Mouse (Mus musculus): ENCODE results near the gene Klf15. TPM values are rescaled to one million over a fixed set of nuclear protein-coding genes. Genes with fewer than 3 reads are reported as not detected.

Gene Klf15
- polyA plus RNA-seq, 2 experiments, result 7.6 to 9.9 TPM

- DNase-seq (ENCODE audit: low read depth in 3 of 3, low spot score in 3 of 3) (no peak), ATAC-seq (ENCODE audit: insufficient read depth) (no peak)
- H3K27ac ChIP-seq, result no peak overlapping the region
- H3K36me3 ChIP-seq (replicated peaks; ENCODE audit: control insufficient read depth, insufficient read depth, low read depth), result no peaks in the 10 kb centered on the region
- TF ChIP-seq EP300 (IDR thresholded peaks at IDR 0.05; ENCODE audit: low read depth) (no peak), CTCF (IDR thresholded peaks at IDR 0.05; ENCODE audit: low read depth) (no peak)
- no peak overlapping the region for H3K9ac ChIP-seq (replicated peaks)
- H3K4me1 ChIP-seq (replicated peaks; ENCODE audit: control insufficient read depth in 2 of 2, insufficient read depth in 2 of 2, low read length in 1 of 2), result no peaks in the 10 kb centered on the region
- no peak overlapping the region for H3K4me2 ChIP-seq (ENCODE audit: low read depth)
- no peaks in the 10 kb centered on the region for H3K9me3 ChIP-seq (ENCODE audit: control insufficient read depth, low read length)
- no peak overlapping the region for H3K4me3 ChIP-seq (ENCODE audit: insufficient read depth in 1 of 2, low read depth in 2 of 2, low read length in 2 of 2)
- H3K27me3 ChIP-seq (ENCODE audit: control insufficient read depth, insufficient read depth, low read length), result no peaks in the 10 kb centered on the region
These were observed 9.8 kb upstream of the Klf15 start for GRCm38 (mm10) chr6:90452603-90453002.

DNA sequence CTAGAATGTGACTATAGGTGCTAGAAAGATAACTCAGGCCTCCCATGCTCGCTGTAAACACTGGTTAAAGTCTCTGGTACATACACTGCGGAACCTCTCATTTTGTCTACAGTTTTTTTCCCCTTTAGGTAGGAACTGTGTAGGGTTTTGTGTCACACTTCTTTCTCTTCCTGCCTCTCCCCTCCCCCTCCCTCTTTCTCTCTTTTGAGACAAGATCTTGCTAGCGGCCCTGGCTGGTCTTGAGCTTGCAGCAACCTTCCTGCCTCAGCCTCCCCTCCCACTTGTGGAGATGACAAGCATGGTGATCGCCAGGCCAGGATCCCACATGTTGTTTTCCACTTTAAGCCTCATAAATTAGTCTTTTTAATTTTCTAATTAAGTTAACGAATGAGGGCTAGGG, 8.6 kb upstream of the Klf15 start:
- no peak overlapping the region for H3K4me3 ChIP-seq (ENCODE audit: insufficient read depth in 1 of 2, low read depth in 2 of 2, low read length in 2 of 2)
- no peak overlapping the region for H3K27ac ChIP-seq
- DNase-seq (ENCODE audit: low read depth in 3 of 3, low spot score in 3 of 3) (no peak), ATAC-seq (ENCODE audit: insufficient read depth) (no peak)
- no peaks in the 10 kb centered on the region for H3K27me3 ChIP-seq (ENCODE audit: control insufficient read depth, insufficient read depth, low read length)
- H3K9ac ChIP-seq (replicated peaks), result no peak overlapping the region
- no peaks in the 10 kb centered on the region for H3K4me1 ChIP-seq (replicated peaks; ENCODE audit: control insufficient read depth in 2 of 2, insufficient read depth in 2 of 2, low read length in 1 of 2)
- H3K9me3 ChIP-seq (ENCODE audit: control insufficient read depth, low read length), result no peaks in the 10 kb centered on the region
- TF ChIP-seq CTCF (IDR thresholded peaks at IDR 0.05; ENCODE audit: low read depth), result no peak
- TF ChIP-seq EP300 (IDR thresholded peaks at IDR 0.05; ENCODE audit: low read depth), result no peak
- H3K4me2 ChIP-seq (ENCODE audit: low read depth), result no peak overlapping the region
- no peaks in the 10 kb centered on the region for H3K36me3 ChIP-seq (replicated peaks; ENCODE audit: control insufficient read depth, insufficient read depth, low read depth)
- WGBS (ENCODE audit: insufficient replicate concordance), result 53% methylated on average over 5 of the region's 5 CpGs

DNA sequence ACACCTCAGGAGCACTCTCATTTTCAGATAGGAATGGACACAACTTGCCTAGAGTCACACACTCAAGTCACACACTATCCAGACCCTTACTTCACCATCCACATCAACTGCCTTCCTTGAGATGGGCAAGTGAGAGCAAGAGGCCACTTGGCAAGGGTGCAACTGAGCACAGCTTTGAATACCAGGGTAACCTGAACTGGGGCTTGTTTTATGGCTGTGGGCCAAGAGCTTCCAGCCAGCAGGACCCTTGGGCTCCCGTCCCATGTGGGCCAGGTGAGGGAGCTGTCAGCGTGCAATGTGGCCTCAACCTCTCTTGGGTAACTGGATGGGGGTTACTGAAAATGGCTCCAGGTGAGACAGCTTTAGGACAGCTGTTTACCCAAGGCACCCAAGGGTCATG, 5.0 kb upstream of the Klf15 start:
- DNase-seq (ENCODE audit: low read depth in 3 of 3, low spot score in 3 of 3) (no peak), ATAC-seq (ENCODE audit: insufficient read depth) (no peak)
- Histone ChIP-seq H3K4me3 (ENCODE audit: insufficient read depth in 1 of 2, low read depth in 2 of 2, low read length in 2 of 2) (no peak overlapping the region), H3K36me3 (replicated peaks; ENCODE audit: control insufficient read depth, insufficient read depth, low read depth) (no peaks in the 10 kb centered on the region), H3K27me3 (ENCODE audit: control insufficient read depth, insufficient read depth, low read length) (peaks cover 9% of the 10 kb centered on the region), H3K4me2 (ENCODE audit: low read depth) (no peak overlapping the region), H3K9ac (replicated peaks) (no peak overlapping the region), H3K27ac (no peak overlapping the region), H3K9me3 (ENCODE audit: control insufficient read depth, low read length) (no peaks in the 10 kb centered on the region), H3K4me1 (replicated peaks; ENCODE audit: control insufficient read depth in 2 of 2, insufficient read depth in 2 of 2, low read length in 1 of 2) (no peaks in the 10 kb centered on the region)
- no peak for TF ChIP-seq CTCF (IDR thresholded peaks at IDR 0.05; ENCODE audit: low read depth)
- TF ChIP-seq EP300 (IDR thresholded peaks at IDR 0.05; ENCODE audit: low read depth), result no peak
- WGBS (ENCODE audit: insufficient replicate concordance), result 44% methylated on average over 2 of the region's 2 CpGs

- H3K4me2 ChIP-seq (ENCODE audit: low read depth), result no peak overlapping the region
These were observed 1.2 kb upstream of the Klf15 start for GRCm38 (mm10) chr6:90461181-90461580.

GRCm38 (mm10) chr6:90461771-90462170, 605 bp upstream of the Klf15 start:
- WGBS (ENCODE audit: insufficient replicate concordance), result 13% methylated on average over 12 of the region's 12 CpGs
- Histone ChIP-seq H3K4me3 (ENCODE audit: insufficient read depth in 1 of 2, low read depth in 2 of 2, low read length in 2 of 2) (peak overlapping the region; percentile 54 to 55; a peak in 2 of 4 replicates), H3K9me3 (ENCODE audit: control insufficient read depth, low read length) (no peaks in the 10 kb centered on the region), H3K27me3 (ENCODE audit: control insufficient read depth, insufficient read depth, low read length) (peaks cover 21% of the 10 kb centered on the region), H3K9ac (replicated peaks) (no peak overlapping the region), H3K27ac (no peak overlapping the region), H3K36me3 (replicated peaks; ENCODE audit: control insufficient read depth, insufficient read depth, low read depth) (no peaks in the 10 kb centered on the region), H3K4me2 (ENCODE audit: low read depth) (peak overlapping the region; percentile 61), H3K4me1 (replicated peaks; ENCODE audit: control insufficient read depth in 2 of 2, insufficient read depth in 2 of 2, low read length in 1 of 2) (peaks cover 0 to 5% of the 10 kb centered on the region in 2 experiments; a peak in 1 of 4 replicates)
- DNase-seq (ENCODE audit: low read depth in 3 of 3, low spot score in 3 of 3) (no peak), ATAC-seq (ENCODE audit: insufficient read depth) (no peak)
- no peak for TF ChIP-seq EP300 (IDR thresholded peaks at IDR 0.05; ENCODE audit: low read depth)
- TF ChIP-seq CTCF (IDR thresholded peaks at IDR 0.05; ENCODE audit: low read depth), result no peak

More at GRCm38 (mm10) chr6:90461181-90461580, 1.2 kb upstream of the Klf15 start:
- 49% methylated on average over 2 of the region's 2 CpGs for WGBS (ENCODE audit: insufficient replicate concordance)
- ATAC-seq (ENCODE audit: insufficient read depth), result no peak
- TF ChIP-seq CTCF (IDR thresholded peaks at IDR 0.05; ENCODE audit: low read depth) (no peak), EP300 (IDR thresholded peaks at IDR 0.05; ENCODE audit: low read depth) (no peak)
- no peaks in the 10 kb centered on the region for H3K9me3 ChIP-seq (ENCODE audit: control insufficient read depth, low read length)
- no peaks in the 10 kb centered on the region for H3K36me3 ChIP-seq (replicated peaks; ENCODE audit: control insufficient read depth, insufficient read depth, low read depth)
- H3K4me3 ChIP-seq (ENCODE audit: insufficient read depth in 1 of 2, low read depth in 2 of 2, low read length in 2 of 2), result no peak overlapping the region
- no peak overlapping the region for H3K9ac ChIP-seq (replicated peaks)
- peaks cover 21% of the 10 kb centered on the region for H3K27me3 ChIP-seq (ENCODE audit: control insufficient read depth, insufficient read depth, low read length)
- no peak overlapping the region for H3K27ac ChIP-seq
- peaks cover 0 to 5% of the 10 kb centered on the region in 2 experiments; a peak in 1 of 4 replicates for H3K4me1 ChIP-seq (replicated peaks; ENCODE audit: control insufficient read depth in 2 of 2, insufficient read depth in 2 of 2, low read length in 1 of 2)
- DNase-seq (ENCODE audit: low read depth in 3 of 3, low spot score in 3 of 3), result no peak

Measured in liver, embryonic 14.5 days (tissue).